Mouse (Mus musculus): ENCODE measurements around the gene Grip1. TPM values are rescaled to one million over a fixed set of nuclear protein-coding genes. Genes with fewer than 3 reads are reported as not detected.

Gene Grip1
- polyA plus RNA-seq, 1 experiment from 2014 or later: 4.9 TPM

DNA sequence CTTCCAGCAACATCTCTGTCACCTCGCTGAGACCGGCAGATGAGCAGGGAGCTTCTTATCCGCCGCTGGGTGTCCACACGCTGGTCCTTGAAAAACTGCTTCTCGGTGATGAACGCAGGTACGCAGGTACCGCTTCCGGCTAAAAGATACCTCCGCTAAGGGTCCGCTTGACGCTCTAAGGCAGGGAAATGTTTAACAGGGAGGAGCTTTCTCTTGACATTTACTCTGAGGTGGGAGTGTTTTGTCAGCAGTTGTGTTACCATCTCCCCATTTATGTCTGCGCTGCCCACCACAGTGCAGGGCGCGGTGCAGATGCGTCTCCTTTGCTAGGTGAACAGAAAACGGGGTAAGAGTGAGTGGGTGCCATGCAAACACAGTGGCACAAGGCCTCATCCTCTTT lies 14.3 kb downstream of the Grip1 start:
- Histone ChIP-seq H3K4me2 (no peak overlapping the region), H3K27ac (ENCODE audit: low read depth, low read length) (no peak overlapping the region), H3K4me3 (ENCODE audit: low read depth, low read length) (no peak overlapping the region), H3K27me3 (ENCODE audit: control insufficient read depth, insufficient read depth, low read length) (no peaks in the 10 kb centered on the region), H3K9ac (ENCODE audit: low read depth, low read length) (no peak overlapping the region), H3K36me3 (ENCODE audit: control insufficient read depth, insufficient read depth, low read length) (no peaks in the 10 kb centered on the region), H3K4me1 (ENCODE audit: control insufficient read depth, insufficient read depth, low read length) (peaks cover 14% of the 10 kb centered on the region), H3K9me3 (replicated peaks; ENCODE audit: control insufficient read depth, low read length) (no peaks in the 10 kb centered on the region)
- WGBS (ENCODE audit: insufficient replicate concordance): 89% methylated on average over 18 of the region's 18 CpGs
- no peak for ATAC-seq (replicated peaks; ENCODE audit: insufficient number of reproducible peaks, low FRiP score, low TSS enrichment)

DNA sequence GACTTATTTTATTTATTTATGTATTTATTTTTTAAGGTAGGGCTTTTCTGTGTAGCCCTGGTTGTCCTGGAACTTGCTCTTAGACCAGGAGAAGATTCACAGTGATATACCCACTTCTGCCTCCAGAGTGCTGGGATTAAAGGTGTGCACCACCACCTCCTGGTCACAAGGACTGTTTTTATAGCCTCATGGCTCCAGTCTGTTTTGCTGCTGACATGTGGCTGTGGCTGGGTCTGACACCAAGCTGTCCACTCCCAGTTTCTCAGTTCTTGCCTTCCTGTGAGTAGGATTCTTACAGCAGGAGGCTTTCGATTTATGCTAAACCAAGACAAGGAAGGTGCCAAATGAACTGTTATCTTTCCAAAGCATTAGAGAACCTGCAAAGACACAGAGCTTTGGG lies 16.5 kb downstream of the Grip1 start:
- no peak overlapping the region for H3K9ac ChIP-seq (ENCODE audit: low read depth, low read length)
- H3K36me3 ChIP-seq (ENCODE audit: control insufficient read depth, insufficient read depth, low read length): no peaks in the 10 kb centered on the region
- no peak overlapping the region for H3K4me3 ChIP-seq (ENCODE audit: low read depth, low read length)
- H3K9me3 ChIP-seq (replicated peaks; ENCODE audit: control insufficient read depth, low read length): no peaks in the 10 kb centered on the region
- no peak overlapping the region for H3K27ac ChIP-seq (ENCODE audit: low read depth, low read length)
- no peaks in the 10 kb centered on the region for H3K27me3 ChIP-seq (ENCODE audit: control insufficient read depth, insufficient read depth, low read length)
- 0 out of 2 replicates have a peak, but pooled peaks cover 2% of the 10 kb centered on the region for H3K4me1 ChIP-seq (ENCODE audit: control insufficient read depth, insufficient read depth, low read length)
- no peak overlapping the region for H3K4me2 ChIP-seq
- 68% methylated on average over 1 of the region's 1 CpGs for WGBS (ENCODE audit: insufficient replicate concordance)
- ATAC-seq (replicated peaks; ENCODE audit: insufficient number of reproducible peaks, low FRiP score, low TSS enrichment): no peak

DNA sequence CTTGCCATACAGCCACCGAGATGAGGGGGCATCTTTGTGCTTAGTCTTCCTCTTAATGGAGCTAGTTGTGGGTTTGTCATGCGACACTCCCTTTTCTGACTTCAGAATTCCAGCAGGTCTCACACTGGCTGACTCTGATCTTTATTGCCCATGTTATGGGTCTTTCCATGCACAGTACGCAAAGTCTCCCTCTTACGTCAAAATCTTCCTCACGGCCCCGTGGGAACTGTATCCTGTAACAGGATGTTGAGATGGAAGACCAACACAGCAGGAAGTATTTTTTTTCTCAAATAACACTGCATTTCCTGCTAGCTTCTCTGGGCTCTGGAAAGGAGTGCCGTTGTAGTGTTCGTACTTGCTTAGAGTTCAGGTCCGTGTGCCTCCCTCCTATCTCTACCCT lies 21.5 kb downstream of the Grip1 start:
- H3K27ac ChIP-seq (ENCODE audit: low read depth, low read length): no peak overlapping the region
- H3K27me3 ChIP-seq (ENCODE audit: control insufficient read depth, insufficient read depth, low read length): no peaks in the 10 kb centered on the region
- no peak overlapping the region for H3K9ac ChIP-seq (ENCODE audit: low read depth, low read length)
- no peak for ATAC-seq (replicated peaks; ENCODE audit: insufficient number of reproducible peaks, low FRiP score, low TSS enrichment)
- no peak overlapping the region for H3K4me3 ChIP-seq (ENCODE audit: low read depth, low read length)
- H3K36me3 ChIP-seq (ENCODE audit: control insufficient read depth, insufficient read depth, low read length): no peaks in the 10 kb centered on the region
- H3K4me2 ChIP-seq: no peak overlapping the region
- WGBS (ENCODE audit: insufficient replicate concordance): 66% methylated on average over 9 of the region's 9 CpGs
- H3K9me3 ChIP-seq (replicated peaks; ENCODE audit: control insufficient read depth, low read length): no peaks in the 10 kb centered on the region
- H3K4me1 ChIP-seq (ENCODE audit: control insufficient read depth, insufficient read depth, low read length): 0 out of 2 replicates have a peak, but pooled peaks cover 2% of the 10 kb centered on the region

DNA sequence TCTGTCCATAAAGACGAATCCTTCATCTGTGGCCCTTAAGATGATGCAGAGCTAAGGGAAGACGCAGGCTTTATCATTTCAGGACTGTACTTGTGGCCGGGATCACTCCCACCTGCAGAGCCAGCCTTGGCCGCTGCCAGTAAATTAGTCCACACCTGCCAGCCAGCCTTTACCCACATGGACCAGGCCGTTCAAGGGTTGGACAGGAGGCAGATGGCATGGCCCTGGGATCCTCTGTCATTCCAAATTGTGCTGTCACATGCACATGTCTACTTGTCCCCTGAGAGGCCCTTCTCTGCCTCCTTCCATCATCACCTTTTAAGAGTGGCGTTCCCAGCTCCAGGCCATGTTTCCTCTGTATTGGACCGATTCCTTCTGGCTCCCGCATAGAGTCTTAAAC lies 24.0 kb downstream of the Grip1 start:
- no peak for ATAC-seq (replicated peaks; ENCODE audit: insufficient number of reproducible peaks, low FRiP score, low TSS enrichment)
- H3K9ac ChIP-seq (ENCODE audit: low read depth, low read length): no peak overlapping the region
- H3K27me3 ChIP-seq (ENCODE audit: control insufficient read depth, insufficient read depth, low read length): no peaks in the 10 kb centered on the region
- H3K36me3 ChIP-seq (ENCODE audit: control insufficient read depth, insufficient read depth, low read length): no peaks in the 10 kb centered on the region
- H3K27ac ChIP-seq (ENCODE audit: low read depth, low read length): no peak overlapping the region
- 81% methylated on average over 8 of the region's 8 CpGs for WGBS (ENCODE audit: insufficient replicate concordance)
- no peaks in the 10 kb centered on the region for H3K9me3 ChIP-seq (replicated peaks; ENCODE audit: control insufficient read depth, low read length)
- H3K4me3 ChIP-seq (ENCODE audit: low read depth, low read length): no peak overlapping the region
- H3K4me1 ChIP-seq (ENCODE audit: control insufficient read depth, insufficient read depth, low read length): 0 out of 2 replicates have a peak, but pooled peaks cover 2% of the 10 kb centered on the region
- H3K4me2 ChIP-seq: no peak overlapping the region

DNA sequence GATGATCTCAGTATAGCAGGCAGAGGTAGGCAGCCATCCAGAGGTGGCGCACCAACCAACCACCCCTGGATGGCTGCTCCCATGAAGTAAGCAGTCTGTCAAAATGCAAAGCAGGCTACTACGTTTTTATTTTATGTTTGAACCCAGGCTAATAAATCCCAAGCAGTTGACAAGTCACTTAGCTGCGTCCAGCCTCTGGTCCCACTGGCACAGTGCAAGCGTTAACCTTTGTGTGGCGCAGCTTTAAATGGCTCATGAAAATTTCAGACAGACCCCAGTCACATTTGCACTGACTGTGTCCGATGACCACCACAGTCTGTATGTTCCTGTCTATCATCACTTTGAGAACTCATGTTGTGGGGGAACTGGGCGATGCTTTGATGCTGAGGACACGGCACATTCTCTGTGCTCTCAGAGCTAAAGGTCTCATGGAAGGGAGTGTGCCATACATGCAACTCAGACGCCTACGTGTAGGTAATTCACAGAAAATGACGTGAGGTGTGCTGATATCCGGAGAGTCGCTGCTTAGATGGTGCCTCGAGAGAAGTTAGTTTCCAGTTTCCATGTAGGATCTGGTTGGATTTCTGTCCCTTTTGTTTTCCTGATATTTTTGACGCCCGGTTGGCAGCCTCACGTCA lies 29.6 kb downstream of the Grip1 start:
- H3K27me3 ChIP-seq (ENCODE audit: control insufficient read depth, insufficient read depth, low read length): no peaks in the 10 kb centered on the region
- H3K4me2 ChIP-seq: no peak overlapping the region
- H3K36me3 ChIP-seq (ENCODE audit: control insufficient read depth, insufficient read depth, low read length): no peaks in the 10 kb centered on the region
- H3K4me3 ChIP-seq (ENCODE audit: low read depth, low read length): no peak overlapping the region
- no peaks in the 10 kb centered on the region for H3K9me3 ChIP-seq (replicated peaks; ENCODE audit: control insufficient read depth, low read length)
- 75% methylated on average over 17 of the region's 17 CpGs for WGBS (ENCODE audit: insufficient replicate concordance)
- no peak overlapping the region for H3K9ac ChIP-seq (ENCODE audit: low read depth, low read length)
- H3K27ac ChIP-seq (ENCODE audit: low read depth, low read length): no peak overlapping the region
- H3K4me1 ChIP-seq (ENCODE audit: control insufficient read depth, insufficient read depth, low read length): 0 out of 2 replicates have a peak, but pooled peaks cover 7% of the 10 kb centered on the region
- ATAC-seq (replicated peaks; ENCODE audit: insufficient number of reproducible peaks, low FRiP score, low TSS enrichment): no peak

DNA sequence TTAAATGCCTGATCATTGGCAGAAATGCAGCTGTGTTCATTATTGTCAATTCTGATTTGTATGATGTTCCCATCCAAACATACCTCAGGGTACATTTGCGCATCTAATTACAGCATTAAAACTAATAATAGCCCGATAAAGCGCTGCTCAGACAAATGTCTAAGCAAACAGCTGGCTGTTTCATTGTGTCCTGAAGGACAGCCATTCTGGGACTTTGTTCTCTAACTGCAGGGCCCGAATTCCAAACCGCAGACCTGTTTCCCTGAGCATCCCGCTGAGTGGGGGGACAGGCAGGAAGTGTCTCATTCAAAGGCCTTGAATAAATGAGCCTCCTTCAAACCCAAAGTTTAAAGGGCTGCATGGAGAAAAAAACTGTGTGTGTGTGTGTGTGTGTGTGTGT lies 30.1 kb downstream of the Grip1 start:
- Histone ChIP-seq H3K27me3 (ENCODE audit: control insufficient read depth, insufficient read depth, low read length) (no peaks in the 10 kb centered on the region), H3K9ac (ENCODE audit: low read depth, low read length) (no peak overlapping the region), H3K4me2 (no peak overlapping the region), H3K4me1 (ENCODE audit: control insufficient read depth, insufficient read depth, low read length) (0 out of 2 replicates have a peak, but pooled peaks cover 7% of the 10 kb centered on the region), H3K4me3 (ENCODE audit: low read depth, low read length) (no peak overlapping the region), H3K9me3 (replicated peaks; ENCODE audit: control insufficient read depth, low read length) (no peaks in the 10 kb centered on the region), H3K27ac (ENCODE audit: low read depth, low read length) (no peak overlapping the region), H3K36me3 (ENCODE audit: control insufficient read depth, insufficient read depth, low read length) (no peaks in the 10 kb centered on the region)
- no peak for ATAC-seq (replicated peaks; ENCODE audit: insufficient number of reproducible peaks, low FRiP score, low TSS enrichment)
- 48% methylated on average over 6 of the region's 6 CpGs for WGBS (ENCODE audit: insufficient replicate concordance)

DNA sequence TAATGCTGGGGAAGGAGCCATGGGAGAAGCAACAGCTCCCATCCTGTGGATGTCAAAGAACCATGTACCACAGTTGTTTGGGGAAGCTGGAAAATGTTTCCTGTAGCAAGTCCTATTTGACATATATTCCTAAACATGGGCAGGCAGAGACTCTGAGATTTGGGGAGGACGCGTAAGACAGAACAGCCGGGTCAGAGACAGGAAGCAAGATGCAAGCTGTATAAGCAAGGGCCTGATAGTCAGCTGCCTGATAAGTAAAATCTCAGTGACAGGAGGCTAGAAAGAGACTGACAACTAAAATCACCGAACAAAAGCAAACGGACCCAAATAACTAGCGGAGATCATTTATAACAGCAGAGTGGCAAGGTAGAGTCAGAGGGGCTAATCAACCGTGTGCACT lies 33.3 kb downstream of the Grip1 start:
- H3K4me3 ChIP-seq (ENCODE audit: low read depth, low read length): no peak overlapping the region
- no peaks in the 10 kb centered on the region for H3K27me3 ChIP-seq (ENCODE audit: control insufficient read depth, insufficient read depth, low read length)
- H3K9ac ChIP-seq (ENCODE audit: low read depth, low read length): no peak overlapping the region
- WGBS (ENCODE audit: insufficient replicate concordance): 59% methylated on average over 7 of the region's 7 CpGs
- ATAC-seq (replicated peaks; ENCODE audit: insufficient number of reproducible peaks, low FRiP score, low TSS enrichment): peak; percentile 63; the same call in 1 of the 2 replicates
- no peak overlapping the region for H3K27ac ChIP-seq (ENCODE audit: low read depth, low read length)
- no peak overlapping the region for H3K4me2 ChIP-seq
- no peaks in the 10 kb centered on the region for H3K36me3 ChIP-seq (ENCODE audit: control insufficient read depth, insufficient read depth, low read length)
- H3K9me3 ChIP-seq (replicated peaks; ENCODE audit: control insufficient read depth, low read length): no peaks in the 10 kb centered on the region
- H3K4me1 ChIP-seq (ENCODE audit: control insufficient read depth, insufficient read depth, low read length): 0 out of 2 replicates have a peak, but pooled peaks cover 7% of the 10 kb centered on the region

DNA sequence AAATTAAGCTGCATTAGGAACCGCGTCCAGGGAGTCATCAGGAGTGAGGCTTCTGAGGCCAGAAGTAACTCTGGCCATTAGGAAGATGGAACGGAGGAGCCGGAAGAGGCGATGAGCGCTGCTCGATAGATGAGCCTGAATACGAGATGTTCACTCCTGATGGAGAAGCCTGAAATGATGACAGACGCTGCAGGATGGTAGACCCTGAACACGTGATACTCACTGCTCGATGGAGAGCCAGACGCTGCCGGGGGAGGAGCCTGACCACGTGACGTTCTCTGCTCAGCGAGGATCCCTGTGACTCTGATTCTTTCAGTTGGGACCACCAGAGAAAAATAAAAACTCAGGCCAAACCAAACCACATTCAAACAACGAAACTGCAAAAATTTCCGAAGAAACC lies 37.2 kb downstream of the Grip1 start:
- Histone ChIP-seq H3K27me3 (ENCODE audit: control insufficient read depth, insufficient read depth, low read length) (no peaks in the 10 kb centered on the region), H3K4me1 (ENCODE audit: control insufficient read depth, insufficient read depth, low read length) (0 out of 2 replicates have a peak, but pooled peaks cover 3% of the 10 kb centered on the region), H3K9me3 (replicated peaks; ENCODE audit: control insufficient read depth, low read length) (no peaks in the 10 kb centered on the region), H3K4me2 (no peak overlapping the region), H3K36me3 (ENCODE audit: control insufficient read depth, insufficient read depth, low read length) (no peaks in the 10 kb centered on the region), H3K9ac (ENCODE audit: low read depth, low read length) (no peak overlapping the region), H3K4me3 (ENCODE audit: low read depth, low read length) (no peak overlapping the region), H3K27ac (ENCODE audit: low read depth, low read length) (no peak overlapping the region)
- ATAC-seq (replicated peaks; ENCODE audit: insufficient number of reproducible peaks, low FRiP score, low TSS enrichment): no peak
- 88% methylated on average over 18 of the region's 18 CpGs for WGBS (ENCODE audit: insufficient replicate concordance)

DNA sequence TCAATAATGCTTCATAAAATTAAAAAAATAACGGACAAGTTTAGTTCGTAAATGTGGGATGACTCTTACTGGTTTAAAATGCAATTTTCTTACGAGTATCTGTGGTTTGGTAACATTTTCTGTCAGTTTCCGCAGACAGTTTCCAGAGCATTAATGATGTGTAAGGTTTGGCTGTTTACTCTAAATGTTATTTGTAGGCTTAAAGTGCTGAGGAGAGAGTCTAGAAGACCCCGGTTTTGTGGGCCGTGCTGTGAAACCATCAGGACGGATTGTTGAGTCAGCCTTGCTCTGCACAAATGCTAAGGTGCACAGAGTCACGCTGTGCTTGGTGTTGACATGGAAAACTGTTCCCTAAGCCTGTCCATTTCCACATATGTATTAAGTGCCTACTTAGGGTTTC lies 41.7 kb downstream of the Grip1 start:
- Histone ChIP-seq H3K9ac (ENCODE audit: low read depth, low read length) (no peak overlapping the region), H3K27ac (ENCODE audit: low read depth, low read length) (no peak overlapping the region), H3K4me2 (no peak overlapping the region), H3K27me3 (ENCODE audit: control insufficient read depth, insufficient read depth, low read length) (no peaks in the 10 kb centered on the region), H3K36me3 (ENCODE audit: control insufficient read depth, insufficient read depth, low read length) (0 out of 2 replicates have a peak, but pooled peaks cover 2% of the 10 kb centered on the region), H3K4me1 (ENCODE audit: control insufficient read depth, insufficient read depth, low read length) (no peaks in the 10 kb centered on the region), H3K9me3 (replicated peaks; ENCODE audit: control insufficient read depth, low read length) (peaks cover 5% of the 10 kb centered on the region; the same call in 1 of the 2 replicates), H3K4me3 (ENCODE audit: low read depth, low read length) (no peak overlapping the region)
- WGBS (ENCODE audit: insufficient replicate concordance): 89% methylated on average over 8 of the region's 8 CpGs
- ATAC-seq (replicated peaks; ENCODE audit: insufficient number of reproducible peaks, low FRiP score, low TSS enrichment): no peak

Data from heart, embryonic 11.5 days (tissue).